Mouse (Mus musculus): ENCODE measurements at regions not wholly inside any gene's neighbourhood (a gene's known extent, or its start where the extent isn't known, plus 50 kb on each side); places are given as distances from the start of the nearest gene placed in this dataset.

Small RNA genes in the stretch of these regions (microRNA-seq; reads per million reads assigned to microRNA genes)
- 0 to 0.41 reads per million in 2 experiments for gene Gm47294

All from adrenal gland, adult 2 months (tissue).